Mouse (Mus musculus) cerebellum, adult 11-12 months (tissue): ENCODE data around the gene Retreg1.

Experiments
- DNase-seq: peaks from one replicate; pipeline ENCODE4 v3.0.0; 2022

The Retreg1 gene

GRCm38 (mm10) chr15:25834282-25834681 is 8.7 kb upstream of the Retreg1 start:
- no peak for DNase-seq

DNA sequence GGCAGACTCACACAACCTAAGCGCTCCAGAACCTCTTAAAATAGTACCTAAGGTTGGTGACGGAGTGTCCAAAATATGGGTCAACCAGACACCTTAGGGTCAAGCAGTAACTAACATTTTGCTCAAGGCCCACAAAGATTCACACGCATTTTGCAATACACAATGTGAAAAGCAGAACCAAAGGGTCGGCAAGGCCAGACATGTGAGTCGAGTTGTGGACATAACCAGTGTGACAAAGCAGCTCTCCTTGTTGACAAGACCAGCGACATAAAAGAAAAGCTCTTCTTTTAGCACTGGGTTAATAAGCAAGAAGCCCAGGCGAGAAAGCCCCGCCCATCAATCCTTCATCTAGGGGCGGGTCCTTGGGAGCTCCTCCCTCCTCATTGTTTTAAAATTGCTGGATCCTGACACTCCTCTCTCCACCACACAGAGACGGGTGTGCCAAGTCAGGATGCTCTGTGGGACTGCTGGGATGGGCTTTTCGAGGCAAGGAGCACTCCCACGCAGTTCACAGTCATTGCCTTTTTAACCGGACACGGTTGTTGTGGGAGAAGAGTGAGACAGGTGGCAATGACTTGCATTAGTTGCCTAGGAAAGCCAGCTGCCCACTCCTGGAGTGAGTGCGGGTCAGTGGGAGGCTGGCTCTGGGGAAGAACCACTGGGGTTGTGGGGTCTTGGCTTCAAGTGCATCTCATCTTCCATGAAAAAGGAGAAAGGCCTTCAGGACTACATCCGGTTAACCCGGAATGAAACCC is 7.9 kb upstream of the Retreg1 start:
- no peak for DNase-seq

GRCm38 (mm10) chr15:25842462-25843085 is 406 bp upstream of the Retreg1 start:
- DNase-seq = peak; percentile 16

DNA sequence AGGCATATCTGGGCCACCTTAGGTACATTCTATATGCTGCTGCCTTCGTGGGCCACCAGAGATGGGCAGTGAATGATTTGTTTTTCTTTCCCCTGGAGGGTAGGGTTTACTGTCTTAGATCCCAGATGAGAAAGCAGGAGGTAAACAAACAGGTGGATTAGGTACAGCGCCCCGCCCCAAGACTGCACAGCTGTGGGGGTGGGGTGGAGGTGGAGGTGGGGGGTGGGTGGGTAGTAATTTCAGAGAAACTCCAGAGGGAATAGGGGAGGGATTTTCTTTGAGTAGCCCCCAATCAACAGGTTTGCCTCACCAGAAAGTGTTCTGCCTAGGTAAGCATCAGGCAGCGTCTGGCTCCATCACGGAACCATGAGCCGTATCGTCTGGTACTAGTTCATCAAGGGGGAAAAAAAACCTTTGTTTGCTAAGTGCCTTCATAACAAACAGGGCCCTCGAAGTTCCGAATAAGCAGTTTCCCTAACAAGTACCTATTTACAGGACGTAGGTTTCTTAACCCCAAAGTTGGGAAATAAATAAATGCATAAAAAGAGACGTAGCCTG is 1.1 kb downstream of the Retreg1 start:
- DNase-seq = no peak

DNA sequence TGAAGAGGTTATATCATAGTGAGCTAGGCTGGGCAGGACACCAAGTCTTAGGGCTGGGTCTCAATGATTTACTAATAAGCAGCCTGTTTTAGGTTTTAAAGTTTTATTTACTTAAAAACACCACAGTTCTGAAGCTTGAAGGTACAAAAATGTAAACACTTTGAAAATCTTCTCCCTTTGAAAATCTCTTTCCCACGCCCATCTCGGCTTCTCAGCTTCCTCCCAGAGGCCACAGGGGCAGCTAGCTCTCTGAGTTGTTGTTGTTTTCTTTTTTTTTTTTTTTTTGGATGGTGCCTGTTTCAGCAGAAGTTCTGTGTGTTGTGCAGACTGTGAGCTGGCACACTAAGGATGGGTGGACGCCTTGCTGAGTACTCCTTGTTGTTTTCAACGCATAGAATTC is 1.8 kb downstream of the Retreg1 start:
- DNase-seq = no peak

GRCm38 (mm10) chr15:25847576-25848168 is 4.7 kb downstream of the Retreg1 start:
- DNase-seq = no peak

- DNase-seq = no peak
These were observed 7.6 kb downstream of the Retreg1 start for GRCm38 (mm10) chr15:25850552-25850951.

- DNase-seq = no peak
These were observed 11.4 kb downstream of the Retreg1 start for GRCm38 (mm10) chr15:25854270-25854904.

GRCm38 (mm10) chr15:25858611-25859058 is 15.7 kb downstream of the Retreg1 start:
- DNase-seq = no peak

- DNase-seq = no peak
These were observed 16.5 kb downstream of the Retreg1 start for GRCm38 (mm10) chr15:25859469-25859868.

- DNase-seq = no peak
These were observed 18.9 kb downstream of the Retreg1 start for GRCm38 (mm10) chr15:25861900-25862299.

- no peak for DNase-seq
These were observed 22.6 kb downstream of the Retreg1 start for GRCm38 (mm10) chr15:25865605-25866004.

- no peak for DNase-seq
These were observed 23.1 kb downstream of the Retreg1 start for GRCm38 (mm10) chr15:25866106-25866505.

GRCm38 (mm10) chr15:25869129-25869528 is 26.1 kb downstream of the Retreg1 start:
- DNase-seq = no peak

- no peak for DNase-seq
These were observed 28.5 kb downstream of the Retreg1 start for GRCm38 (mm10) chr15:25871470-25871869.

DNA sequence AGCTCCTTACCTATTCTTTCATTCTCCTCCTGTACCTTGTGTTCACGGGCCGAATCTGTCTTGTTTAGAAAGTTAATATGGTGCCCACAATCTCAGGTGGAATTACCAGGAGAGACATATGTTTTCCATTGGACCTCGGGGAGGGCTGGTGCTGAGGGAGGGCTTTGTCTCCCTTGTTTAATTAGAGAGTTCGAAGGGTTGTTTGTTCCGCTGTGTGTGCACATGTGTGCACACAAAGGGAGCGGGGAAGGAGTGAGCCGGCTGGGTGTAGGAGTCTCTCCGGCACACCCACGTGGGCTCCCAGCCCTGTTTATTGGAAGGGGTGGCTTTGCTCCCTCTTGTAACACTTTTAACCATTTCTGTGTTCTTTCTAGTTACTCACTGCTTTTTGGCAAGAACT is 29.1 kb downstream of the Retreg1 start:
- DNase-seq = no peak

DNA sequence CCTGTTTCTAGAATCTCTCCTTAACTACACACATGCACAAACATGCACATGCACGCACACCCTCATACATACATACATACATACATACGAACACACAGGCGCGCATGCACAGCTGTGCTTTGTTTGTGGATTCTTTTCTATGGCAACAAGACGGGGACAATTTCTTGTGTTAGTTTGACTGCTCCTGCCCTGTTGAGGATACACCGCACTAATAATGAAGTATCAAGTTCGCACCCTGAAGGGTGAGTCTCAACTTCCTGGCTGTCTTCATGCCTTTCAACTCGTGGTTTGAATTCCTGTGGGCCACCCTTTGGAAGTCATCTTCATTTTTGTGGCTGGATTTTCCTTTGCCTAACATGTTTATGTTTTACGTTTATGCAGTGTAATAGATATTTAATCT is 29.7 kb downstream of the Retreg1 start:
- no peak for DNase-seq

DNA sequence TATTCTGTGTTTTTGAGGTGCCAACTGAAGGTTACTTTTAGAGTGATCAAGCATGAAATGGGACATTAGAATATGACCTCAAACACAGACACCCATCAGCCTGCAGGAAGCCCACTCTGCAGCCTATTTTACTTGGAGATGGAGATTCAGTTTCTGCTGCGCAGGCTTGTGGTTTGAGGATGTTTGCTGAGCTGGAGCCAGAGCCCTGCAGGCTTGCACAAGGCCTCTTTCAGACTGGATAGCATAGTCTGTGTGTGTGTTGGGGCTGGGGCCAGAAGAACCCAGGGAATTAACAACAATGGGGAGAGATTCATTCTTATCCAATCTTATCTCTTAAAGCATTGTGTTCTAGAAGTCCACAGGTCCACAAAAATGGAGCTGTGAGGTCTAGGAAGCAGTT is 30.6 kb downstream of the Retreg1 start:
- no peak for DNase-seq

DNA sequence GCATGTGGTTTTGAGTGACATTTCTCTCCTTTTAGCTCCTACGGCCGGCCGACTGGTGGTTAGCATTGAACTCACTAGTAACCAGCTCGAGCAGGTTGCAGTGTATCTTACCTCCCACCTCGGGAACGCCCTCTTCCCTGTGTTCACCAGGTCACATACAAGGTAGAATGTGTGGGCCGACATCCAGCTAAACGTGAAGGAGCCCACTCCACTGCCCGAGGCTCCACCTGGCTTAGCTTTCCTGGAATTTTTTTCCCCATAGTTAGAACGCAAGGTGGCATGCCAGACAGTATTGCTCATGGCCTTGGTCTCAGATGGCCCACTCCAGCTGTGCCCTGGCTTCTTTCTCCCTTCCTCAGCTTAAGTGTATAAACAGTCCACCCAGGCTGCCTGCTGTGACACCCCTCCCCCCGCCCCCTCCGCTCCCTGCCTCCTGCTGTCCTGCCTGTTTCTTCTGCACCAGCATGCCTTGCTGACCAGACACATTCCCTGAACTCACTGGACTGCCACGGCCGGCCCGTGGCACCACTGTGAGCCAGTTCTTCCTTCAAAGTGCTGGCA is 33.7 kb downstream of the Retreg1 start:
- DNase-seq = no peak

DNA sequence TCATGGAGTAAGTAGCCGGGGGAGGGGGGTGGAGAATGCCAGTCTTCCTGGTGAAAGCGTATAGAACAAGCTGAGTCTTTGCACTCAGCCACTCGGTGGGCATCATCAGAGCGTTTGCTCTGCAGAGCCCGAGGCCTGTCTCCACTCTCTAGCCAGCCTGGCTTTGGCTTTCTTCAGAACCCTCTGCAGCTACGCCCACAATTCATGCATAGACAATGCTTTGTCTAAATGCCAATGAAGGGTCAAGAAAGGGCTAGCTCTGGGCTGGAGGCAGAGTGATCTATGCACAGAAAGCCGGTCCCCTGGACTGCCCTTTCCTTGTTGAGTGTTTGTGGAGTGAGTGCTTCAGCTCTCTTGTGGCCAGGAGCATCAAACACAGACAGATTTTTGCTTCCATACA is 34.8 kb downstream of the Retreg1 start:
- no peak for DNase-seq

GRCm38 (mm10) chr15:25879229-25879628 is 36.2 kb downstream of the Retreg1 start:
- DNase-seq = no peak

DNA sequence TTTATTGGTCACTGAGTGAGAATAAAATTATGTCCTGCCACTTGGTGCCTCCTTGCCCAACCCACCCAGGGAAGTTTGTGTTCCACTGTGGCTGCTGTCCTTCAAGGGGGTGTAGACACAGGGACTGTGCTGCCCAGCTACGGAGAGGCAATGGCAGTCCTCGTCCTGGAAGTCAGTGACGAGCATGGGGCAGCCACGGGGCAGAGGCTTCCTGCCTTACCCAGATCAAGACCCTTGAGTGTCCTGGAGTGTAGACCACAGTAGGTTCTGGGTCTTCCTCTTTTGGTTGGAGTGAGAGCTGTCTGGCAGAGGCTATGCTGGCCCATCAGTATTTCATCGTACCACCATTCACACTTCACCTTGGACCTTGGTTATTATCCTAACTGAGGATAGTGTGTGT is 37.2 kb downstream of the Retreg1 start:
- DNase-seq = no peak

DNA sequence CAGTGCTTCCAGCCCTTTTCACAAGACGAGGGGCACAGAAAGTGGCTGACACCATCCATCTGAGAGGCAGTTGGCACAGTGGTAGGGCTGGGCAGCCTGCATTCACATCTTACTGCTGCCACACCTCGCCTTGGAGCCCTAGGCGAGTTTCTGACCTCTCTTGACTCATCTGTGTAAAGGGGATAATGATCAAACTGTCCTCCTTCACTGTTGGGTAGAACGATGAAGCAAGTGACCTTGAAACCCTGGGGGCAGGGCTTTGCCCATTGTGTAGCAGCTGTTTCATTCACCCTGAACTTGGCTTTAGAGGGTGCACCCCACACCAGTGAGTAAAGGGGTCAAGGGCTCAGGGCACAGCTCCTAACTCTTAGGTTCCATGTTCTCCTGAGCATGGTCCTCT is 39.0 kb downstream of the Retreg1 start:
- DNase-seq = no peak
